Mouse (Mus musculus) mature B cell (primary cell): ENCODE data around the gene Nptx1.

ENCODE experiments used
- in situ Hi-C: fragments of 300-500 bp; cut with MboI; formaldehyde crosslinking; loops from 2 replicates; pipeline ENCODE4 v1.14.3; 2019

The Nptx1 gene

DNA sequence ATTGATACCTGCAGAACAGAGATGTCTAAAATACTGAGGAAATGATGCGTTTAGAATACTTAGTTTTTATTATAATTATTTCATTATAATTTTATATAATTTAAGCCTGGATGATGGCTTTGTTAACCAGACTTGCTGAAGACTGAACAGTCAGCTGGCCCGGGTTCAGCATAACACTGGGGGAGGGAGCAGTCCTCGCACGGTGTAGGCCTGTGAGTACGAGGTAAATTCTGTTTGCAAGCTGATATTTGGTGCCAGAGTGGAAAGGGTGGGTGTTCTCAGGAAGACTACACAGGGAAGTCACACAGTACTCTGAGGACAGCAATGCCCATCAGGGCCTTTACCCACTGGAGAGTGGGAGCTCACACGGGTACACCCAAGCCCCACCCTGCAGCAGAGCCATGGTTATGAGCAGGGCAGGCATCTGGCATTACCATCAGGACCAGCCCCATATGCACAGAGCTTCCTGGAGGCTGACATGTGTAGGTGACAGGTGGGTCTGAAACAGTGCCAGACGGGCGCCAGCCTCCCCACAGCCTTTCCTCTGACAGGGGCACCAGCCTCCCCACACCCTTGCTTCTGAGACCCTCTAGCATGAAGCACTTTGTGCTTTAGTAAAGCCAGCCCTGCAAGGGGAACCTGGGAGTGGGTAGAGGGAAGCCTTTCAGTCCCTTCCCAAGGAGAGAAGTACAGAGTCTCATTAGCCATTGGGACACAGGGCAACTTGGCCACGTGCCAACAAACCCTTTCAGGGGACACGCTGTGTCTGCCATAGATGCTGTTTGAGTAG lies 3.2 kb upstream of the Nptx1 start:
- in situ Hi-C loops = no loop called here

GRCm38 (mm10) chr11:119549371-119549811 lies 1.8 kb upstream of the Nptx1 start:
- in situ Hi-C loops = no loop called here

GRCm38 (mm10) chr11:119548741-119549370 lies 1.3 kb upstream of the Nptx1 start:
- in situ Hi-C loops = no loop called here

GRCm38 (mm10) chr11:119547951-119548591 lies 518 bp upstream of the Nptx1 start:
- in situ Hi-C loops = no loop called here

- in situ Hi-C loops = no loop called here
Observed at GRCm38 (mm10) chr11:119546496-119547182, 914 bp downstream of the Nptx1 start.

DNA sequence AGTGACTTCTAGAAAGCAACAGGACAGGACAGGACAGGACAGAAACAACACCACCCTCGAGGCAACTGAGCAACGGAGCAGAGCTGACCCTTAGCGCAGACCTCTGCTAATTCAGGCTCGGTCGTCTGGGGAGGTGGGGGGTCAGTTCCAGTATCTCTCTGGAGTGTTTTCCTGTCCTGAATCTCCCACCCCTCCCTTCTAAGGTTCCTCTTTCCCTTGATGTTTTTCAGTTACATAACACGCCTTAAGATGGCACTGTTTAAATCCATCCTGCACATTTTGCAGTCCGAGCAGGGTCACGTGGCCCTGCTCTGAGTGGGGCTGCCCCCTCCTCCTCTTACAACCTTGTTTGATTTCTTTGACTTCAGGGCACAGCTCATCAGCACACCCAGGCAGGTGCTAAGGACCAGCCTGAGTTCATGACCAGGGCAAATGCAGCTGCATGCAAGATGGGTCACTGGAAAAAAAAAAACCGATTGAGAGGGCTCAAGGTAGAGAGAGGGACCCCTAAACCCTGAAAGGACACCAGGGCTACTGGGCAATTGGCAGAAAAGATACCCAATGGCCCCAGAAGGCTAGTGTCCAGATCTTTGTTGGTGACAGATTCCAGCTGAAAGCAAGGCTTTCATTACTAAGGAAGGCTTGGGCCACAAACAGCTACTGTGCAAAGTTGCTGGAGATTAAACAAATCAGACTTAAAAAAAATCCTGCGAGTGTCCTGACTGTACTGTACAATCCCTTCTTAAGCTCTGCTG lies 1.6 kb downstream of the Nptx1 start:
- in situ Hi-C loops = no loop called here

DNA sequence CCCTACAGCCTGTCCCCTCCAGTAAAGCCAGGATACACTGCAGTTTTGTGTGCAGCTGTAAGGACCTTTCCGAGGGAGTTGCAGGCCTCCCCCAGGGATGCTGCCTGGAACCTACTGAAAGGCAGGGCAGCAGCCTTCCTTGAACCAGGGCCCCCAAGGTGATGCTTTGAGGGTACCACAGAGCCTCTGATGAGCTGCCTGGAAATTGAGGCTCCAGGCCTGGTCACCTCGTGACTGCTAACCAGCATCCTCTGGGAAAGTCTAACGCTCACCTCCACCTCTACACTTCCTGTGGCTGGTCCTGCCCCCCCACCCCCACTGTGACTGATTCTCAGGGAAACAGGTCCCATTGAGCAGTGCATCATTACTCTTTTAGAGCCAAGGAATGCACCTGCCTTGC lies 2.3 kb downstream of the Nptx1 start:
- in situ Hi-C loops = no loop called here

DNA sequence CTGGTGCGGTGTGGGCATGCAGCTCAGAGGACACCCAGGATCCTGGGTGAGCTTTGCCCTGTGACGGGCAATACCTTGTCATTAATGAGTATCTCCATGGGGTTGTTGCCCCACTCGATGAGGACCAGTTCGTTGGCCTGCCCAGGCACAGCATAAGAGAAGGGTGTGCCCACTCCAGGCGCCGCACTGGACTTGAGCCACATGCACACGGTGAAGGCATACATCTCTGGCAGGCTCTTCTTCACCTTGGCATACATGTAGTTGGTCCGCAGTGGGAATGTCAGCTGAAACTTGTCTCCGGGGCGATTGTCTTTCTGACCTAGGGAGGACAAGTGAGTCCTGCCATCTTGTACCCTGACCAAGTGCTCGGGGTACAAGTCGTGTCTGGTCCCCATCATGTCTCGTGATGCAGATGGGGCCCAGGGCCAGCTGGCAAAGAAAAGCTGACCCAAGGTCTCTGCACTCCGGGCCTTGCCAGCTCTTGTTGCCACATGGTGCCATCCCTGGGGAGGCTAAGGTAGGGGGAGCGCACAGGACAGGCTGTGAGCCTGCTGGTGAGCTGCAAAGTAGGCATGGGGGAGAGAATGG lies 2.9 kb downstream of the Nptx1 start:
- in situ Hi-C loops = no loop called here

DNA sequence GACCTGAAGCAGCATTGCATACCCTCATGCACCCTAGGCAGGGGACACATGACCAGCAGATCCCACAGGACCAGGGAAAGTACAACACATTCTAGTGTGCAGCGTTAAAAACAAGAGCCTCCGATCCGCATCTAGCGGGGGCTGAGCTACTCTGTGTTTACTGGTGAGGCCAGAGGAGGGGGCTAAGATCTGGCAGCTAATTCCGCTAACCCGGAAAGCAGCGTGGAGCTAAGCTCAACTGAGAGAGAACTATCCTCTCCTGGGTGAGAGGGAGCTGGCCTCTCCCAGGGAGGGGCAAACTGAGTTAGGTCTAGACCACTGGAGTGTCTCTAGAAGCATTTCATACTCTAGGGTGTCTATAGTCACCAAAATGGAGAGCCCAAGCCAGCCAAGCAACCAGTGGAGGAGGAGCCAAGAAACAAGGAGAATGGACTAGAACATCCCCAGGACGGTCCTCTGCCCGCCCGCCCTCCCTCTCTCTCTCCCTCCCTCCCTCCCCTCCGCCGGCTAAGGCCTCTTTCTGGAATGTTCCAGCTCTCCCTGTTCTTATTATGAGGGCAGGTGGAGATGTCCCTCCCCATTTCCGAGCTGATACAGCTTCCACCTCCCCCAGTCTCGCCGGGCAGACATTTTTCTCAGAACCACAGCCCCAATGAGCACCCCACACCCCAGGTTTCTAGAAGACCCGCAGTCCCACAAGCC lies 3.6 kb downstream of the Nptx1 start:
- in situ Hi-C loops = no loop called here

GRCm38 (mm10) chr11:119542886-119543285 lies 4.7 kb downstream of the Nptx1 start:
- in situ Hi-C loops = no loop called here

DNA sequence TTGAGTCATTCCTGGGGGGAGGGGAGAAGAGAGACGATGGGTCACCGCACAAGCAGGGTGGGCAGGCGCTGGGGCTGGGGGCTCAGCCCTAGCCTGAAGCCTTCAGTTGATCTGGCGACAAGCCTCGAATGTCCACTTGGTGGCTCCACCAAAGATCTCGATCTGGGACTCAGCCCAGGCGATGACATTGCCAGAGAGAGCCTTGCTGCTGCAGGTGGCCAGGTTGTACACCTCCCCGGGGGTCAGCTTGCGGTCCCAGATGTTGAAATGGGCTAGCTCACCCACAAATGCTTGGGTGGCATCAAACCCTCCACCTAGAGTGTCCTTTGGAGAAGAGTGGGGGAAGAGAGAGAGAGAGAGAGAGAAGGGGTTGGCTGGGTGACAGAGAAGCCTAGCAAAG lies 5.2 kb downstream of the Nptx1 start:
- in situ Hi-C loops = no loop called here

- in situ Hi-C loops = no loop called here
Observed at GRCm38 (mm10) chr11:119541082-119541481, 6.5 kb downstream of the Nptx1 start.

GRCm38 (mm10) chr11:119540560-119540959 lies 7.0 kb downstream of the Nptx1 start:
- in situ Hi-C loops = no loop called here

- in situ Hi-C loops = no loop called here
Observed at GRCm38 (mm10) chr11:119539944-119540343, 7.6 kb downstream of the Nptx1 start.

DNA sequence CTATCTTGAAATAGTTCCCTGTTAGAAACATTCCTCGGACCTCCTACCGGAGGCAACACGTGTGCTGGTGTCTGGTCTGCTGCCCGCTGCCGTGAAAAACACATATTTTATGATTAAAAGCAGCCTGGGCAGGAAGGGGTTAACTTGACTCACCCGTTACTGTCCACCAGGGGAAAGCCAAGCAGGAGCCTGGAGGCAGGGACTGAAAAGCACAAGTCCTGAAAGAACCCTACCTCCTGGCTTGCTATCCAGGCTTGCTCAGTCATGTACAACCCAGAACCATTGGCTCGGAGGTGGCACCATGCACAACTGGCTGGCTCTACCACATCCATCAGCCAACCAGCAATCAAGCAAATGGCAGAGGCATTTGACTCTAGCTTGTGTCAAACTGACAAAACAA lies 13.8 kb downstream of the Nptx1 start:
- in situ Hi-C loops = no loop called here

DNA sequence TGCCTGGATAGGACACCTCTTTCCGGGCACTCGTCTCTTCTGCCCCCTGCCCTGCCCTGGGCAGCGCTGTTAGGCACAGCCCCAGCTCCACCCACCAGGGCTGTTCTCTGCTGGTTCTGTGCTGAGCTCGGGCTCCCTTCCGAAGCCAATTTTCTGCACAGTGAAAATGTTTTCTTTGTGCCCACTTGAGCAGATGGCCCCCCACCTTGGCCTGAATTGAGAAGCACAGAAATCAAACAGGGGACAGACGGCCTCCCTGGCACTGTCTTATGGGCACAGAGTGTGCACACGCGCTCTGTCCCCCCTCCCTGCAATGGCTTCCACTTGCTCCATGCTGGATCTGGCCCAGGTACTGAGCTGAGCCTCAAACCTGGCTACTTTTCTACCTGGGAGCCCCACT lies 15.1 kb downstream of the Nptx1 start:
- in situ Hi-C loops = no loop called here

- in situ Hi-C loops = no loop called here
Observed at GRCm38 (mm10) chr11:119528930-119529329, 18.6 kb downstream of the Nptx1 start.

DNA sequence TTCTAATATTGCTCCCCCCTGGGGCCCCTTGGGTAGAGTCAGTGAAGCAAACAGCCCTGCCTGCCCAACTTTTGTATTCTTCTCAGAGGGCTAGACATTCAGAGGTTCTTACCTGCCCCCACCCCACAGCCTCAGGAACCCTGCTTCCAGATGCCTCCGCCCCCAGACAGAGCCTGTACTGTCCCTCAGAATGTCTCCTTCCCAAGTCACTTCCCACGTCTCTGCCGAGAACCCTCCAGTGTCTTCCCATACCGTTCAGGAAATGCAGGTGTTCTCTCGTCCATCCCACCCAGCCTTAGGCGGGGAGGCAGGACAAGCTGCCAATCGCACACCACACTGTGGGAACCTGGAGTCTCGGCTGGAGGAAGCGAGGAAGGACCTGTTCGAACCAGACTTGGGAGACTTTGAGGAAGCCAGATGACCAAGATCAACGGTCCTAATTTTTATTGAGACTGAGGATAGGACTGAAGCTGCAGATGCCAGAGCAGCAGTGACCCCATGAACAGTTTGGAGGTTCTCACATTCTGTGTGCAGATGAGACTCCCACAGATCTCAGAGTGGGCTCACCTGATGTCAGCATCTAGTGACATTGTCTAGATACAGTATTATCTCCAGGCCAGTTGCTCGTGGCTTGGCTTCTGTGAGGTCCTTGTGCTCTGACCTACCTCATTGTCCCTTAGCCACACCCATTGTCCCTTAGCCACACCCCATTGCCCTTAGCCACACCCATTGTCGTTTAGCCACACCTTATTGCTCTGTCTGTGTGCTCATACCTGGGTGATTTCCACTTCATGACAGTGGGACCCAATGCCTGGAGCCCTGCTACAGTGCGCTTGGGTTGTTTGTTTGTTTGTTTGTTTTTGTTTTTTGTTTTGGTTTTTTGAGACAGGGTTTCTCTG lies 21.2 kb downstream of the Nptx1 start:
- in situ Hi-C loops = no loop called here

DNA sequence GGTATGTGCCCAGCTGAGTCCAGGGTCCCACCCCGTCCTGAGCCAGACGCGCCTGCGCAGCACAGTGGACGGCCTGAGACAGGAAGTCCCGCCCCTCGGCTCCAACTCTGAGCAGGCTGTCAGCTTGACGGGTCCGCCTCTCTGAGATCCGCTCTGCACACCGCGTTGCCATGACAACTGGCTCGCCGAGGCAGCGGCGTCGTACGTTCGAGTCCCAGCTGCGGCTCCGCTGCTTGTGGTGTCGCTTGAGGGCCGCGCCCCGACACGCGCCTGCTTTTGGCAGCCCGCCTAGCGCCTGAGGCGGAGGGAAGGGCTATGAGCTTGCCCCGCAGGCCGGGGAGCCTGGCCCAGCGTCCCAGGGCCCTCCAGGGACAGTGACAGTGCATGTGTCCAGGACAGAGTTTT lies 23.0 kb downstream of the Nptx1 start:
- in situ Hi-C loops = no loop called here

DNA sequence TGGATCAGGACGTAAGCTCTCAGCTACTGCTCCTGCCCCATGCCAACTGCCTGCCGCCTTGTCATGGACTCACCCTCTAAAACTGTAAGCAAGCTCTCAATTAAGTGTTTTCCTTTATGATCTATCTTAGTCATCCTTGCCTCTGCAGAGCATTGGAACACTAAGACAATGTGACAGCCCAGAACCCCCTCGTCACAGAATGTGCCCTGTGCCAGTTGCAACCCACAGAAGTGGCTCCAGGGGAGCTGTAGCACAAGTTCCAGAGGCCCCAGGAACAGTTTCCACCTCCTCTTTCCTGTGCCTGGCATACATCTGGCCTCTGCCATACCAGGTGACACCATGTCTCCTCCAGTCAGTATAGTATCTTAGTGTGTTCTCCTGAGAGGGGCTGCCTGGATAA lies 24.2 kb downstream of the Nptx1 start:
- in situ Hi-C loops = no loop called here
